Mouse (Mus musculus): ENCODE results near the gene Cisd3.
"Not testable (repeated sequence)": the region's sequence is repeated elsewhere in the genome, so short reads cannot be mapped to it uniquely, and the experiment has no call there.

Gene Cisd3

DNA sequence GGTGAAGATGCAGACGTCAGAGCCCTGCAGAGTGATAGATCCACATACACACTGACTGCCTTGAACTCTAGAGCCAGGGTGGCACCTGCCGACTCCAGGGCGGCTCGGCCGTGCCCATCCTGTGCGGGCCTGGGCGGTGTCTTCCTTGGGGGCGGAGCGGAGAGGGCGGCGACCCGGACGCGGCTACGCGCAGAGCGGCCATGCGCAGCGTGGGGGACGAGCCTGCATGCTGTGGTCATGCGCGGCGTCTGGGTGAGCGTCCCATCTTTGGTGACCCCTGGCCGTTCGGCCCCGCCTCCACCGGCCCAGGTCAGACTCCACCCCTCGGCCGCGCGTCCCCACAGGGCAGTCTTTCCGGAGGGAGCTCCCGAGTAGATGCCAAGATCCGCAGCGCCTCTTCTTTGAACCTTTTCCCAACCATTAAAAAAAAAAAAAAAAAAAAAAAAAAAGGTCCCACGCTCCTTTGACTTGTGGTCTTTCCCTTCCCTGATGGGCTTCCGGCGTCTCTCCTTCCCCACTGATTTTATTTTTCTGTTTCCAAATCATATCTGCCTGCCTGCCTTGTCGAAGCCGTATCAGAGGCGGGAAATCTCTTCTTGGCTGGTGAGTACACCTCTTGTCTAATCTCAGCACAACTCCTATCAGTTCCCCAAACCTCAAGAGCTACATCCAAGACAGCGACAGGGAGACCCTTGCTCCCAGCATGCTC, at the start of gene Cisd3:
TSS of gene Cisd3 (plus strand) at position 214 of the 709 bp plus-strand sequence.
- peak; percentile 80 to 91 for DNase-seq

- DNase-seq, result peak; percentile 78 to 84
These were observed 44.0 kb upstream of the Cisd3 start for GRCm38 (mm10) chr11:97641668-97642067.

GRCm38 (mm10) chr11:97642746-97643145, 42.9 kb upstream of the Cisd3 start:
- peak in 1 of 2 experiments; percentile 58 for DNase-seq

DNA sequence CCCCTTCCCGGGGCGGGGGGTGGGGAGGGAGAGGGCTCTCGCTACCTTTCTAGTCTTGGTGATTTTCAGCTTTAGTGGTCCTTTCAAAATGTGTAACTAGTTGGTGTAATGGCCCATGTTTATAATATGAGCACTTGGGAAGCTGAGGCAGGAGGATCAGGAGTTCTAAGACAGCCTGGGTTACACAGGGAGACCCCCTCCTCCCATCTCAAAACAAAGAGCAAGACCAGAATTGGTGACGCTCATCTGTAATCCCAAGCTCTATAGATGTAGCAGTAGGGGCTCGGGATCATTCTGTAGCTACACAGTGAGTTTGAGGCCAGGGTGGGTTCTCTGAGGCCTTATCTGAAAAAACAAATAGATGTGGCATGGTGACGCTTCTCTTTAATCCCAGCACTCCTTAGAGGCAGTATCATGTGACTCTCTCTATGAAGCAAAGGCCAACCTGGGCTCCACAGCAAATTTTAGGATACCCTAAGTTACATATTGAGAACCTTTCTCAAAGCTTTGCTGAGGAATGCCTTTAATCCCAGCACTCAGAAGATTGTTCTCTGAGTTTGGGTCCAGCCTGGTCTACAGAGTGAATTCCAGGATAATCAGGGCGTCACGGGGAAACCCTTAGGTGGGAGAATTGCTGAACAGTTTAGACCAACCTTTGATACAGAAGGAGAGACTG, 42.1 kb upstream of the Cisd3 start:
- DNase-seq, result no peak

GRCm38 (mm10) chr11:97644834-97645233, 40.8 kb upstream of the Cisd3 start:
- DNase-seq, result peak; percentile 77 to 87

- DNase-seq, result not testable (repeated sequence)
These were observed 37.1 kb upstream of the Cisd3 start for GRCm38 (mm10) chr11:97648541-97648940.

- peak; percentile 59 to 78 for DNase-seq
These were observed 35.3 kb upstream of the Cisd3 start for GRCm38 (mm10) chr11:97650341-97650740.

DNA sequence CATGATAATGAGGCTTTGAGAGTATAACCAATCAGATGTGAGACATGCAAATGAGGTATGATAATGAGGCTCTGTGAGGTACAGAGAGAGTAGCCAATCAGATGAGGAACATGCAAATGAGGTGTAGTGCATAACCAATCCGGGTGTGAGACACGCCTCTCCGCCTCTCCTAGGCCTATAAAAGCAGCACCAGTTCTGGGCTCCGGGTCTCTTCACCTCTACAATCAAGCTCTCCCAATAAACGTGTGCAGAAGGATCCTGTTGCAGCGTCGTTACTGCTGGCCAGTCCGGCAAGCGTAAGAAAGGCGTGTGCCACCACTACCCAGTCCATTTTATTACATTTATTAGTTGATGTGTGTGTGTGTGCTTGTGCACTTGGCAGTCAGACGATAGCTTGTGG, 32.2 kb upstream of the Cisd3 start:
- DNase-seq, result not testable (repeated sequence)

DNA sequence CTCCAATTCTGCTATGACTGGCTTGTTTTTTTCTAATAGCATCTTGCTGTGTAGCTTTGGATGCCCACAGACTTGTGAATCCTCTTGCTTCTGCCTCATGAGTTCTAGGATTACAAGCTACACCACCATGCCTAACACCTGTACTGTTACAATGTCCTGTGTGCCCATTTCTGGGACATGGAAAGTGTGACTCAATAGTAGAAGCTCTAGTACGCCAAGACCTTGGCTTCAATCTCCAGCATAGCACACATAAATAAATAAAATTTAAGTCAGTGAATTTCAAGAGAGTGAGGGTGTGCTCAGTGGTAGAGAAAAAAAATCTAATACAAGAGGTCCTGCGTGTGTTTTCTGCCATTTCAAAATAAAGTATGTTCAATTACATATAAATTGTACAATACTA, 31.4 kb upstream of the Cisd3 start:
- no peak for DNase-seq

GRCm38 (mm10) chr11:97656269-97656971, 29.2 kb upstream of the Cisd3 start:
- DNase-seq, result no peak

DNA sequence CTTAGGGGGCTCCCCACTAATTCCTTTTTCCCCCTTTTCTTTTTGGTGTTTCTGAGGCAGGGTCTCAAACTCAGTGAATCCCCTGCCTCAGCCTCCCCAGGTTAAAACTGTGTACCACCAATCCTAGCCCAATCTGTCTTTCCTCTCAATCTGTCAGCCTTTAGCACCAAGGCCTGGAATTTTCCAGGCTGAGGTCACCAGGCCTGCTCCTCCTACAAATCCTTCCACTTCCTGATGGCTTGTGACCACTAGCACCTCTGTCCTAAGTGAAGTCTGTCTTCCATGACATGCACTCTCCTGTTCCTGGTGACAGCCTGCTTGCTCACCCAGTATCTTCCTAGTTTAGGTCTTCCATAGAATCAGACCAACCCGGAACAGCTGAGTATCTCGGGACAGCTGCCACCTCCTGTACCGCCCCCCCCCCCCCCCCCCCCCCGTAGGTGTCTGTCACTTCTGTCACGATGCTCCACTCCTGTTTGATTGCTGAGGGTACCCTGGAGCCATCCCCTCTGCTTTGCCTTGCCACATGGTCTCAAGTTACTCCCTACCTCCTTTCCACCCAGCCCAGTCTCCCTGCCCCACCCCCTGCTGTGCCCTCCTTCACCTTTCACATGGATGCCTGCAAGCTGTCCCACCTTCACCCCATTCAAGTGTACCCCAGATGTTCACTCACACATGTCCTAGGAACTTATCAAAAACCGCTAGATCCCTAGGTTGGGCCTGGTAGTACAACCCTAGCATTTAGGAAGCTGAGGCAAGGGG, 28.3 kb upstream of the Cisd3 start:
- no peak for DNase-seq

DNA sequence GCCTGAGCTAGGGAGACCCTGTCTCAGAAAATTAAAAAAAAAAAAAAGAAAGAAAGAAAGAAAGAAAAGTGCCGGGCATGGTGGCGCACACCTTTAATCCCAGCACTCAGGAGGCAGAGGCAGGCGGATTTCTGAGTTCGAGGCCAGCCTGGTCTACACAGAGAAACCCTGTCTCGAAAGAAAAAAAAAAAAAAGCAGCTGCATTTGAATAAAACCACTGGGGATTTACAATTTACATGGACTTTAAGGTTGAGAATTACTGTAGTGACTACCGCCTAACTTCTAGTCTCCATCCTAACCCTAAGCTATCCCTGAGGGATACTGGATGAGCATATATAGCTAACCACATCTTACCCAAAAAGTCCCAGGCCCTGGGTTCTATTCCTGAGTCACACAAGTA, 27.7 kb upstream of the Cisd3 start:
- DNase-seq, result not testable (repeated sequence)

DNA sequence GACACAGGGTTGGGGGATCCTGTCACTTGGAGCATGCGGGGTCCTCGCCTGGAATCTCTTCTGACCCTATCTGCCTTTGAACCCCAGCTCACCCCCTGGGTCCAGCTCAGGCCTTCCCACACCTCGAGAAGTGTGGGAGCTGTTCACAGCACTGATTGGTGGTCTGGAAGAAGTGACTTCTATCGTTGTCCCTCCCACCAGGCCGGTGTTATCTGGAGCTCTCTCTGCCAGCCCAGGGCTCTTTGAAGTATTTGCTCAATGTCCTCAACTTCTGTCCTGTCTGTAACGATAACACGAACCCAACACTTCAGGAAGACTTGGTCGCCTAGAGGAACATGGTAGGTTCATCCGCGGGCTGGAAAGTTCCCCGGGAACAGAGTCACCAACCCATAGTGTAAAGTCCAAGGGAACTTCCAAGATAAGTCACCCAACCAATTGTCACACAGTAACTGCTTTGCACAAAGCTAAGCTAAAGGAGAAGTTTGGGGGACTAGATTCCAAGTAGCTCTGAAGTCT, 26.8 kb upstream of the Cisd3 start:
- DNase-seq, result no peak

- DNase-seq, result no peak
These were observed 26.2 kb upstream of the Cisd3 start for GRCm38 (mm10) chr11:97659267-97659989.

DNA sequence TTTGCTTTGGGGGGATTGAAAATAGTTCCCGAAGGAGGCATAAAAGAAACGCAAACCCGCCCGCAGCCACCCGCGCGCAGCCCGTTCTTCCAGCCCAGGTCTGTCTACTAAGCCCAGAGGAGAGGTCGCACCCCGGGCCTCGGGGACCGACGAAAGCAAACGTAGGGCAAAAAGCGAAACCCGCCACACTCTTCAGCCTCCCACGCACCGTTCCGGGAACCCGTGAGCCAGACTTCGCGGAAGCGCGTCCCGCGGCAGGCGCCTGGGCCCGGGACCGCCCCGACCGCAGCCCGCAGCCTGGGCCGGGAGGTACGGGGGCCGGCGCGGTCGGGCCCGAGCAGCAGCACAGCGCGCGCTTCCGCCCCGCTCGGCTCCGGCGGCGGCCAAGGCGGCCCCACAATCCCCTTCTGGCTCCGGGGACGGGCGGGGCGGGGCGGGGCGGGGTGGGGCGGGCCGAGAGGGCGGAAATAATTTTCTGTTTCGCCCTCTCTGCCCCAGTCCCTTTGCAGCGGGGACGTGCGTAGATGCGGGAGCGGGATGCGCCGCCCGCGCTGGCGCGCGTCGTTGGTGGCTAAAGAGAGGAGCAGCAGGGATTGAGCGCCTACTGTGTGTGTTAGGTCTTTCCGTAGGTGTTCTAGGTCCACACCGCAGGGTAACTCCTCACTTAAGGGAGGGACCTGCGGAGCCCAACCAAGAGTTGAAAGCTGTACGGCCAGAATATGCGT, 25.5 kb upstream of the Cisd3 start:
- peak; percentile 80 to 86 for DNase-seq

- DNase-seq, result no peak
These were observed 24.6 kb upstream of the Cisd3 start for GRCm38 (mm10) chr11:97660734-97661647.

DNA sequence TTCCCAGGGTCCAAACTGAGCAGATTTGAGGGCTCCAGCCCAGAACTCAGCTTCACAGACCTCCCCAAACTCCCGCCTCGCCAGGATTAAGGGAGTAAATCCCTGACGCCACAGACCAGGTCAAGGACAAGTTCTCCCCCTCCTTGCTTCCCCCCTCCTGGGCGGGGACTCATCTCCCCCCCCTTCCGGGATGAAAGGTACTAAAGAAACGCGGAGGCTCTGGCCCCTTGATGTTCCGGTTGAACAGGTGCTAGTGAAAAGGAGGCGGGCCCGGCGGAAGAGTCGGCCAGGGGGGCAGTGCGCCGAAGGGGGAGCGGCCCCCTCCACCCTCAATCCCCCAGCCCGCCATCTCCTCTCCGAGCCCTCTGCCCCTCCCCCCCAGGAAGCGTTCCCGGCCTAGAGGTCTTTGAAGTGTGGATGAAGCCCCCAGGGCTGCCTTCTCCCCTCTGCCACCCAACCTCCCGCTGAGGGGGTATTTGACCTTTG, 23.9 kb upstream of the Cisd3 start:
- DNase-seq, result peak in 1 of 2 experiments; percentile 53

DNA sequence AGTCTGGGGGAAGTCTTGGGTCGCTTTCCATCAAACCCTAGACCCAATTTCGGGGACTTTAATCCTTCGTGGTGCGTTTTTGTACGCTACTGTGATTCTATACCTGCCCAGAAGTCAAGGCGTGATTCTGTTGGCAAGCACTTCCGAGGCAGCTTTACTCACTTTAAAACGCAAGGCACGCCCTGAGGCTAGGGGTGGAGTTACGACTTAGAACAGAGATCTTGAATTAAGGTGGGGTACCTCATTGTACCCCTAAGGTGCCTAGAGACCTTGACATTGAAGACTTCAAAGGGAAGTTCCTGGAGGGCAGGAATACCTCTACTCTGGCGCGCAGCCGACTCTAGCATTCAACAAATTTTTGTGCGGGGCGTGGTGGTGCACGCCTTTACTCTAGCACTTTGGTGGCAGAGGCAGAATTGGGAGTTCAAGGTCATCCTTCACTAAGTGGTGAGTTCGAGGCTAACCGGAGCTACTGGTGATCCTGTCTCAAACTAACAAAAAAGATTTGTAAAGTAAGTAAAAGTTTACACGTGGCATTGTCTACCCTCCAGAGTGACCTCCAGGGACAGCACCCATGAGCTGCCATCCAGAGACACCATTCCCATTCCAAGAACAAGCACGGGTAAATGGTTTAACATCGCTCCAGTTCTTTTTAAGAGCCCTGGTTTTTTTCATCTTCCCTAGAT, 23.3 kb upstream of the Cisd3 start:
- no peak for DNase-seq

- peak; percentile 87 for DNase-seq
These were observed 22.6 kb upstream of the Cisd3 start, which contains the start of gene Mllt6 for GRCm38 (mm10) chr11:97662893-97663527. Mllt6 (plus strand) TSS chr11:97663414.
